Mouse (Mus musculus): ENCODE measurements around the gene Fam72a.

Gene Fam72a

DNA sequence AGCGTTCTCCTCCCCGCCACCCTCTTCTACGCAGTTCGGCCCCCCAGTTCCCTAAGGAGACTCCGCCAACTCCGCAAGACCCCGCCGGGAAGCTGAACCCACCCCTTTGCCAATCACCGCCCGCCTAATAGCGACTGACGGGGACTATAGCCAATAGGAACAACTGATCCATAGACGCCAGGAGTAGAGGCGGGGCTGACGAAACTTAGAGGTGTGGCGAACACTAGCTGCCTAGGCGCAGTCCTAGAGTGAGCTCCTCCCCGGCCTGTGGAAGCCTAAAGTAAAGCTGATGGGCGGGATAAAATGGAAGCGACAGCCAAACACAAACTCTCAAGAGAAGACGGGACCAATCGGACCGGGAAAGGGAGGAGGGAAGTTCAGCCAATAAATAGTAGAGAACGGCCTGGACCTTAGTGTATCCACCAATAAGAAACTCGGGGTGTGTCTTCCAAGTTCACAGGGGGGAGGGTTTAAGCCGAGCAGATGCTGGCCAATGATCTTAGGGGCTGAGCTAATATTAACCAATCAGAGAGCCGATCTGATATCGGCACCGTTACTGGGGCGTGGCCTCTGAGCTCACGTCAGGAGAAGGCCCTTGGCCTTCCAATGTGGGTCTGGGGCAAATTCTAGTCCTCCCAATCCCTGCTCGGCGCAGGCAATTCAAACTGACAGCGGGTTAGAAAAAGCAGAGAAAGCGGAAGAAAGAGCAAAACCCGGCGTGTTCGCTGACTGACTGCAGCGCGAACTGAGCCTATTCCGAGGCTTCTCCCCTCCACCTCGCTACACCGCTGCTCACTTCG lies at the start of gene Fam72a, which contains the start of gene Srgap2:
Gene Fam72a (plus strand): TSS at position 623 of the 800 bp plus-strand sequence.
Gene Srgap2 (minus strand): TSS at position 72 of the 800 bp plus-strand sequence.
- peak; percentile 99 for DNase-seq (ENCODE audit: low spot score)

DNA sequence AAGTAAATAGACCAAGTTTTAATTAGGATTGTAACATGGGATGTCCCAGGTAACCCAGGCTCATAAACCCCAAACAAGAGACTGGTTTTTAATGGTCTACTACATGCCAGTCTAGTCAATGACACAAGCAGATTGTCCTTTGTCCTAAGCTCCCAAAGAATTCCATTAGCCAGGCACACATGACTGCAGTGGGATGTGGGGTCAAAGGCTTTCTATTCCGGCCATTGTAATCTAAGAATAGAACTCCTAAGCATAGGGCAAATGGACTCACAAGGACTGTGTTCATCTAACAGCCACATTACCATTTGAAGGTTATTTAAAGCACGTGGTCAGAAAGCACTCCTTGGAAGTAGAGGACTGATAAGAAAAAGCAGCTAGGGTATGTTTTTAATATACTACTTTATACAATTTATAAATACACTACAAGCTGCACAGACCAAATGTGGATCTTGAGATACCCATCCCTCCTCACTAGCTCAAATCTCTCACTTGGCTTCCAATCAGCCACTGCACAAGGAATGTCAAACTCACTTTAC lies 48.9 kb upstream of the Fam72a start:
- peak; percentile 58 for DNase-seq (ENCODE audit: low spot score)

GRCm38 (mm10) chr1:131481391-131481790 lies 46.3 kb upstream of the Fam72a start:
- no peak for DNase-seq (ENCODE audit: low spot score)

GRCm38 (mm10) chr1:131482242-131482641 lies 45.5 kb upstream of the Fam72a start:
- no peak for DNase-seq (ENCODE audit: low spot score)

DNA sequence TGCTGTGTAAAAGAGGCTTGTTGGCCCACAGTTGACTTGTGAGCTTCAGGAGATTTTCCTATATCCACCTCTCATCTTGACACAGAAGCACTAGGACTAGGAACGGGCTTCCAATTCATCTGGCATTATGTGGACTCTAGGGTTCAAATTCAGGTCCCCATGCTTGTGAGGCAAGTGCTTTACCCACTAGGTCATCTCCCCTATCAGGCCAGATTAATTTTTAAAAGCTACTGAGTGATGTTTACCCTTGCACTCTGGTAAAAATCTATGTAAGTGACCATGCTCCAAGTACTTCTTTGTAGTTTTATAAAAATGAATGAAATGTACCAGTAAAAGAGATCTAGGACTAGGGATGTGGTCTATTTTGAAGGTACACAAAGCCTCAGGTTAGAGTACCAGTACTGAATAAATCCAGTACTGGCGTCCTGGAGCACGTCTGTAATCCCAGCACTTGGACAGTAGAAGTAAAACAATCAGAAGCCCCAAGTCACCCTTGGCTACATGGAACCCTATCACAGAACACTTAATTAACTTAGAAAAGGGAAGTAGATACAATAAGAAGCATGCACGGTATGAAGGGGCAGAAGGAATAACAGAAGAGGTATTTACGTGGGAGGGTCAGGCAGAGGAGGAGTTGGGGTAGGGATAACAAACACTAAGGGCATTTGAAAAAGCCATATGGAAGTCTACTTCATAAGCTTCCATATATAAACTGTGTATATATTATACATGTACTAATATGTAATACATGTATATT lies 41.4 kb upstream of the Fam72a start:
- no peak for DNase-seq (ENCODE audit: low spot score)

DNA sequence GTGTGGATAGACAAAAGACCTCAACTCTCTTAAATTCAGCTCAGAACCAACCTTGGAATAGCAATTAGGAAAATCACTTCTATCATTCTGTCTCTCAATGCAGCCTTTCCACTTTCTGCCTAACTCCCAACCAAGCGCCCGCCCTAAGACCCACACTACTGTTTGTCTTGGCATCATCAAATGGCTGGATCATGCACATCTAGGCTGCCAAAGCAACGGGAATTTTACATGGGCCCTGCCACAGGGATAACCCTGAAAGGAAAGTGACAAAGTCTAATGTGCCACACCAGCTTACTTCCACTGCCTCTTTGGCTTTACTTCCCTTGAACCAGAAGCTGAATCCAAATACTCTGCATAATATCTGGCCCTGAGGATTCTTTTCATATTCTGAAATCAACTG lies 38.4 kb upstream of the Fam72a start:
- no peak for DNase-seq (ENCODE audit: low spot score)

DNA sequence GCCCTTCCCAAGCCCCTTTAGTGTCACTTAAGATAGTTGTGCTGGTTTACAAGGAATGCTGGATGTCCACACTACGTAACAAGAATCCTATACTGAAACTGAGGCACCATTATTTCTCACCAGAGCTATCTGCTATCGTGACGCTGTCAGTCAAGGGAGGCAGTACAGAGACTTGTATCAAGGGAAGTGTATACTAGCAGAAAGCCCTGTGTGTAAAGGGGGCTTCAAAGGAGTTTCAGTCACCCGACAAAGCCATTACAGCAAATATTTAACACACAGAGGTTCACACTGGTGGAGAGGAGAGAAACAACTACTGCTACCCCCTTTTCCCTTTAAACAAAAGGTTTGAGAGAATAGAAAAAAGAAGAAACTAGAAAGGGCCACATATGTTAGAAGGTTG lies 36.1 kb upstream of the Fam72a start:
- DNase-seq (ENCODE audit: low spot score): no peak

GRCm38 (mm10) chr1:131492360-131492759 lies 35.3 kb upstream of the Fam72a start:
- no peak for DNase-seq (ENCODE audit: low spot score)

- no peak for DNase-seq (ENCODE audit: low spot score)
Measured at GRCm38 (mm10) chr1:131493966-131494898, 33.5 kb upstream of the Fam72a start.

DNA sequence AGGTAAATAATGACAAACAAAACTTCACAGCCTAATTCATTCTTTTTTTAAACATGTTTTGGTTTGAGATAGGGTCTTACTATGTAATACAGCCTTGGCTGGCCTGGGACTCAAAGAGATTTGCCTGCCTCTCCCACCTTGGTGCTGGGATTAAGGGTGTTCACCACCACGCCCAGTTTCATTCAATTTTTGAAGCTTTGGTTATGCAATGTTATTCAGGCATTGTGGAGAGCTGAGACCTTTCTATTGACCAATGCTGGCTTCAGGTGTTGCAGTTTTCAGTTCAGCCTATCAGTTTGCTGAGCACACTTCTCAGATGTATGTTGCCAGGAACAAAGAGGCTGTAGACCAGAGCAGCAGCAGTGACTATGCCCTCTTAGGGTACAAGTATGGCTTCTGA lies 29.5 kb upstream of the Fam72a start:
- no peak for DNase-seq (ENCODE audit: low spot score)

GRCm38 (mm10) chr1:131501681-131502080 lies 26.0 kb upstream of the Fam72a start:
- no peak for DNase-seq (ENCODE audit: low spot score)

DNA sequence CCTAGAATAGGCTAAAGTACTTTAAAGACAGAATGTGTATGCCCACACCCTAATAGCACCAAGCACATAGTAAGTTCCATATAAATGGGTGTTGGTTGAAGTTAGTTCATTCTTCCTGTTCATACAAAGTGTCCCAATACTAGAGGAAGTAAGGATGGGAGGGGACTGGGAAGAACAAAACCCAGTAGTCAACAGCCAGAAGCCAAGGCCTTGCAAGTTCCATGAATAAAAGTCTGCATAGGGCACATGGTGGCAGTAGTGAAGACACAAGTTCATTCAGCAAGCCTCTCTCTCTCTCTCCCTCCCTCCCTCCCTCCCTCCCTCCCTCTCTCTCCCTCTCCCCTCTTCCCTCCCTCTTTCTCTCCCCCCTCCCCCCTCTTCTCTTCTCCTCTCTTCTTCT lies 16.6 kb upstream of the Fam72a start:
- DNase-seq (ENCODE audit: low spot score): no peak

DNA sequence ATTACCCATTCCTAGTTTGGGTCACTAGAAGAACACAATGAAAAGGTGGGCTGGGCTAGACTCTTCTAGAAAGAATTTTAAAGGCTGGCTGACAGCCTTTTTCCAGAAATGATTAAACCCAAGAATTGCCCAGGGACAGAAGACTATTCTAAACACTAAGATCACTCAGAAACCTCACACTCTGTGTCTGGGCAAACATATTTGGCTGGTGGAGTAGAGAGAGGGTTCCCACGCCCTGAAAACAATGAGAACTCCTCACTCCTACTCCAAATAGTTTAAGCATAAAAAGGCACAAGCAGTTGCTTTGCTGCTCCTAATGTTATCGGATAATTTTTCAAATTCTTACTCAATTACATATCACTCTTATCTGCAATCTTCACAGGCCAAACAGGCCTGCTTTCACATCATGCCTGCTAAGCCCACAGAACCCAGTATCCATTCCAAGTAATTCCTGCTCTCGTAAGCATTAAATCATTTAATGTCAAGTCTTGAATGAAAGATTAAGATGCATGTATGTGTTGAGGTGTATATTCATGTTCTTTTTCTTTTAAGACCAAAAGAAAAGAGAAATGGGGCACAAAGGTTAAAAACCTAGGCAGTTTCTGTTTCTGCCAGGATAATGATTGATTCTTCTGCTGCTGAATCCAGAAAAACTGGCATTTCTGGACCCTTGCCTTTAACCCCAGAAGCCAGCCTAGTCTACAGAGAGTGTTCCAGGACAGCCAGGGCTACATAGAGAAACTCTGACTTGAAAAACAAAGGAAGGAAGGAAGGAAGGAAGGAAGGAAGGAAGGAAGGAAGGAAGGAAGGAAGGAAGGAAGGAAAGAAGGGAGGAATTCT lies 15.8 kb upstream of the Fam72a start:
- DNase-seq (ENCODE audit: low spot score): peak; percentile 3

- DNase-seq (ENCODE audit: low spot score): no peak
Measured at GRCm38 (mm10) chr1:131513136-131513535, 14.6 kb upstream of the Fam72a start.

- DNase-seq (ENCODE audit: low spot score): no peak
Measured at GRCm38 (mm10) chr1:131514197-131514596, 13.5 kb upstream of the Fam72a start.

GRCm38 (mm10) chr1:131516588-131516987 lies 11.1 kb upstream of the Fam72a start:
- DNase-seq (ENCODE audit: low spot score): no peak

DNA sequence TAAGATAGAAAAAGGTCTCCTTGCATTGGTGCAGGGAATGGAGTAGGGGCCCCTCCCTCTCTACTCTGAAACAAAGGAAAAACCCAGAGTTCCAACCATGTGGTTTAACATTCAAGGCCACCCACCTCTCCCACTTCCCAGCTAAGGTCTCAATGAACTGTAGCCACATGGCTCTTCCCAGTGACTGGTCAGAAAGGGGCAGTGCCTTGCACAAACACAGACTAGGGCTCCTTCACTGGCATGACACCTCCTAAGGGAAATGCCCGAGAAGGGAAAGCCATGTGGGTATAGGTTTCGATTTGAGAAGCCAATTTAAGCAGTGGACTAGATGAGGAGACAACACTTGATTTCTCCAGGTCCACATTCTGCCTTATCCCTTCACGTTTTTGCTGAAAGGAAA lies 3.9 kb upstream of the Fam72a start:
- DNase-seq (ENCODE audit: low spot score): no peak

GRCm38 (mm10) chr1:131525101-131525585 lies 2.6 kb upstream of the Fam72a start:
- DNase-seq (ENCODE audit: low spot score): peak; percentile 41

DNA sequence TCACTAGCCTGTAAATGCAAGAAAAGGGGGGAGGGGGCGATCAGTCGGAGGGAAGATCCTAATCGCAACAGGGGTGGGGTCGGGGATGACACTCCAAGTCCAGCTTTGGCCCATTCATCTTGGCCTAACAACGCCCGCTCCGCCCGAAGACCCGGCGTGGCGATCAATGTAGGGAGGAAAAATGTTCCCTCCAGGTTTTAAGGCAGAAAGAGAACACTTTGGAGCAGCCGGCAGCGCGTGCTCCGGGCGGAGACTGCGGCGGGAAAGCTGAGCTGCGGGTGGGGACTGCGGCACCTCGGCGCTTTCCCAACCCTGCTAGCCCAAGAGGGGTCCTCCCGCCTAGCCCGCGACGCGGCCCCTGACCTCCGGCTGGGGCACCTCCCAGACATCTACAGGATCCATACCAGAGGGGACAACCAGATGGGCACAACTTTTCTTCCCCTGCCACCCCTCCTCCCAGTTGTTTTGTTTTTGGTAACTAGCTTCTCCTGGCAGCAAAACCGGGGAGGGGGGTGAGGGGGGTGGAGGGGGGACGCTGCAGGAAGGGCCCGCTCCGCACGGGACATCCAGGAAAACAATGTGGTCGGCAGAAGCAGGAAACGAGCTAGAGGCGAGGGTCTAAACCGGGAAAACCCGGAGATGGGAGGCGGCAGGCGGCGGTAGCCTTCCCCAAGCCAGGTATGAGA lies 2.0 kb upstream of the Fam72a start:
- DNase-seq (ENCODE audit: low spot score): peak; percentile 60
